Mouse (Mus musculus) neural tube, embryonic 12.5 days (tissue): ENCODE results near the gene Nfib. TPM values are rescaled to one million over a fixed set of nuclear protein-coding genes. Genes with fewer than 3 reads are reported as not detected.

ENCODE experiments used
- ATAC-seq: fragments of 200-750 bp; cut with Nextera tagmentation; 2 replicates; pipeline ENCODE4 v1.8.0; 2017; ENCODE audit warnings: low read depth, mild to moderate bottlenecking, moderate TSS enrichment, moderate library complexity; ENCODE audit not compliant: low FRiP score
- H3K27ac ChIP-seq: fragments of 300-500 bp; sonication (generic); 2 replicates; pipeline ENCODE4 v1.5.1; 2016
- H3K27me3 ChIP-seq: fragments of 300-500 bp; sonication (generic); replicated peaks from 2 replicates; pipeline ENCODE4 v1.6.1; 2016; ENCODE audit warnings: mild to moderate bottlenecking
- H3K36me3 ChIP-seq: fragments of 300-500 bp; sonication (generic); 2 replicates; pipeline ENCODE4 v1.6.1; 2016; ENCODE audit warnings: mild to moderate bottlenecking
- H3K4me1 ChIP-seq: fragments of 300-500 bp; sonication (generic); 2 replicates; pipeline ENCODE4 v1.6.1; 2016
- H3K4me2 ChIP-seq: fragments of 300-500 bp; sonication (generic); replicated peaks from 2 replicates; pipeline ENCODE4 v1.6.1; 2016; ENCODE audit warnings: mild to moderate bottlenecking
- H3K4me3 ChIP-seq: fragments of 300-500 bp; sonication (generic); 2 replicates; pipeline ENCODE4 v1.5.1; 2016
- H3K9ac ChIP-seq: fragments of 300-500 bp; sonication (generic); 2 replicates; pipeline ENCODE4 v1.6.1; 2016; ENCODE audit warnings: mild to moderate bottlenecking
- H3K9me3 ChIP-seq: fragments of 300-500 bp; sonication (generic); 2 replicates; pipeline ENCODE4 v1.6.1; 2016; ENCODE audit warnings: mild to moderate bottlenecking
- WGBS: fragments of 180-500 bp; shearing (Covaris S2); methylation state at CpG from one replicate; pipeline ENCODE4 v1.1.7; 2016; 5-methylcytosine and 5-hydroxymethylcytosine counted together
- polyA plus RNA-seq: library from polyadenylated mRNA; unstranded; fragments of >200 nt; fragmentation: Nextera tagmentation; extraction: Ambion mirVana; gene quantifications from 2 replicates; pipeline ENCODE4 v1.2.1, GENCODE M21; 2016

Gene Nfib
- polyA plus RNA-seq, 1 experiment from 2014 or later, result 51.0 TPM

- Histone ChIP-seq H3K27ac (no peak overlapping the region), H3K9ac (no peak overlapping the region), H3K27me3 (no peaks in the 10 kb centered on the region), H3K4me1 (peaks cover 21% of the 10 kb centered on the region), H3K36me3 (no peaks in the 10 kb centered on the region), H3K4me2 (no peak overlapping the region), H3K9me3 (no peaks in the 10 kb centered on the region), H3K4me3 (no peak overlapping the region)
- WGBS, result 92% methylated on average over 5 of the region's 5 CpGs
- ATAC-seq, result no peak
Observed at GRCm38 (mm10) chr4:82405791-82406190, 299.8 kb downstream of the Nfib start.

- Histone ChIP-seq H3K9ac (no peak overlapping the region), H3K36me3 (no peaks in the 10 kb centered on the region), H3K4me1 (peaks cover 25% of the 10 kb centered on the region), H3K4me3 (no peak overlapping the region), H3K9me3 (no peaks in the 10 kb centered on the region), H3K27ac (no peak overlapping the region), H3K27me3 (no peaks in the 10 kb centered on the region), H3K4me2 (no peak overlapping the region)
- WGBS, result 85% methylated on average over 13 of the region's 13 CpGs
- ATAC-seq, result no peak
Observed at GRCm38 (mm10) chr4:82403975-82404651, 301.4 kb downstream of the Nfib start.

- no peak overlapping the region for H3K9ac ChIP-seq
- H3K9me3 ChIP-seq, result no peaks in the 10 kb centered on the region
- H3K27ac ChIP-seq, result no peak overlapping the region
- H3K4me1 ChIP-seq, result peaks cover 17% of the 10 kb centered on the region
- no peak overlapping the region for H3K4me3 ChIP-seq
- WGBS, result 94% methylated on average over 9 of the region's 9 CpGs
- H3K36me3 ChIP-seq, result no peaks in the 10 kb centered on the region
- H3K27me3 ChIP-seq, result no peaks in the 10 kb centered on the region
- ATAC-seq, result no peak
- no peak overlapping the region for H3K4me2 ChIP-seq
Observed at GRCm38 (mm10) chr4:82402666-82403065, 302.9 kb downstream of the Nfib start.

- Histone ChIP-seq H3K4me3 (no peak overlapping the region), H3K27ac (no peak overlapping the region), H3K36me3 (no peaks in the 10 kb centered on the region), H3K4me1 (peaks cover 17% of the 10 kb centered on the region), H3K9ac (no peak overlapping the region), H3K27me3 (no peaks in the 10 kb centered on the region), H3K9me3 (no peaks in the 10 kb centered on the region), H3K4me2 (no peak overlapping the region)
- 21% methylated on average over 3 of the region's 3 CpGs for WGBS
- no peak for ATAC-seq
Observed at GRCm38 (mm10) chr4:82401450-82402061, 304.0 kb downstream of the Nfib start.

GRCm38 (mm10) chr4:82400536-82400935 lies 305.0 kb downstream of the Nfib start:
- Histone ChIP-seq H3K27ac (no peak overlapping the region), H3K9ac (no peak overlapping the region)
- ATAC-seq, result no peak

GRCm38 (mm10) chr4:82399406-82400380 lies 305.9 kb downstream of the Nfib start:
- H3K27ac ChIP-seq, result no peak overlapping the region
- no peaks in the 10 kb centered on the region for H3K9me3 ChIP-seq
- H3K4me1 ChIP-seq, result peaks cover 17% of the 10 kb centered on the region
- 61% methylated on average over 11 of the region's 11 CpGs for WGBS
- no peak overlapping the region for H3K4me3 ChIP-seq
- H3K27me3 ChIP-seq, result no peaks in the 10 kb centered on the region
- ATAC-seq, result no peak
- H3K9ac ChIP-seq, result no peak overlapping the region
- H3K4me2 ChIP-seq, result no peak overlapping the region
- no peaks in the 10 kb centered on the region for H3K36me3 ChIP-seq

More at GRCm38 (mm10) chr4:82400536-82400935, 305.0 kb downstream of the Nfib start:
- Histone ChIP-seq H3K27me3 (no peaks in the 10 kb centered on the region), H3K4me3 (no peak overlapping the region), H3K4me1 (peaks cover 17% of the 10 kb centered on the region), H3K36me3 (no peaks in the 10 kb centered on the region), H3K4me2 (no peak overlapping the region), H3K9me3 (no peaks in the 10 kb centered on the region)
- WGBS, result 21% methylated on average over 5 of the region's 5 CpGs

- no peak for ATAC-seq
- no peak overlapping the region for H3K9ac ChIP-seq
- H3K27ac ChIP-seq, result no peak overlapping the region
- H3K4me2 ChIP-seq, result no peak overlapping the region
- no peaks in the 10 kb centered on the region for H3K27me3 ChIP-seq
- H3K4me3 ChIP-seq, result no peak overlapping the region
- peaks cover 17% of the 10 kb centered on the region for H3K4me1 ChIP-seq
- 87% methylated on average over 2 of the region's 2 CpGs for WGBS
- no peaks in the 10 kb centered on the region for H3K36me3 ChIP-seq
- H3K9me3 ChIP-seq, result no peaks in the 10 kb centered on the region
Observed at GRCm38 (mm10) chr4:82398282-82398681, 307.3 kb downstream of the Nfib start.

GRCm38 (mm10) chr4:82396805-82397204 lies 308.7 kb downstream of the Nfib start:
- Histone ChIP-seq H3K9me3 (no peaks in the 10 kb centered on the region), H3K27ac (no peak overlapping the region), H3K9ac (no peak overlapping the region), H3K36me3 (no peaks in the 10 kb centered on the region), H3K4me1 (peaks cover 16% of the 10 kb centered on the region), H3K4me2 (no peak overlapping the region), H3K4me3 (no peak overlapping the region), H3K27me3 (no peaks in the 10 kb centered on the region)
- no peak for ATAC-seq
- WGBS, result 92% methylated on average over 2 of the region's 2 CpGs

- no peak overlapping the region for H3K27ac ChIP-seq
- no peaks in the 10 kb centered on the region for H3K27me3 ChIP-seq
- H3K4me2 ChIP-seq, result no peak overlapping the region
- whole genome bisulfite sequencing, result 88% methylated on average over 4 of the region's 4 CpGs
- H3K9me3 ChIP-seq, result no peaks in the 10 kb centered on the region
- ATAC-seq, result no peak
- no peaks in the 10 kb centered on the region for H3K36me3 ChIP-seq
- peaks cover 9% of the 10 kb centered on the region for H3K4me1 ChIP-seq
- H3K9ac ChIP-seq, result no peak overlapping the region
- H3K4me3 ChIP-seq, result no peak overlapping the region
Observed at GRCm38 (mm10) chr4:82396003-82396402, 309.5 kb downstream of the Nfib start.

GRCm38 (mm10) chr4:82394346-82394745 lies 311.2 kb downstream of the Nfib start:
- H3K4me3 ChIP-seq, result no peak overlapping the region
- no peaks in the 10 kb centered on the region for H3K27me3 ChIP-seq
- no peak overlapping the region for H3K4me2 ChIP-seq
- no peak for ATAC-seq
- no peaks in the 10 kb centered on the region for H3K9me3 ChIP-seq
- H3K27ac ChIP-seq, result no peak overlapping the region
- no peak overlapping the region for H3K9ac ChIP-seq
- WGBS, result 78% methylated on average over 4 of the region's 4 CpGs
- no peaks in the 10 kb centered on the region for H3K4me1 ChIP-seq
- H3K36me3 ChIP-seq, result no peaks in the 10 kb centered on the region

- Histone ChIP-seq H3K36me3 (no peaks in the 10 kb centered on the region), H3K4me1 (no peaks in the 10 kb centered on the region), H3K4me2 (no peak overlapping the region), H3K9me3 (no peaks in the 10 kb centered on the region), H3K27me3 (no peaks in the 10 kb centered on the region), H3K27ac (no peak overlapping the region), H3K9ac (no peak overlapping the region), H3K4me3 (no peak overlapping the region)
- 82% methylated on average over 4 of the region's 4 CpGs for WGBS
- ATAC-seq, result no peak
Observed at GRCm38 (mm10) chr4:82393021-82393420, 312.5 kb downstream of the Nfib start.

GRCm38 (mm10) chr4:82392496-82392895 lies 313.1 kb downstream of the Nfib start:
- Histone ChIP-seq H3K4me1 (no peaks in the 10 kb centered on the region), H3K9ac (no peak overlapping the region), H3K36me3 (no peaks in the 10 kb centered on the region), H3K27me3 (no peaks in the 10 kb centered on the region), H3K4me2 (no peak overlapping the region), H3K4me3 (no peak overlapping the region), H3K27ac (no peak overlapping the region), H3K9me3 (no peaks in the 10 kb centered on the region)
- 86% methylated on average over 9 of the region's 9 CpGs for WGBS
- no peak for ATAC-seq
